Mouse (Mus musculus) monocyte, adult 5-6 weeks (primary cell): ENCODE results near the gene Abca14. TPM values are rescaled to one million over a fixed set of nuclear protein-coding genes. Genes with fewer than 3 reads are reported as not detected.

Experiments used
- total RNA-seq: library from RNA; stranded (forward); fragments of 200-1000, 200-491, 200-594 nt; gene quantifications from 3 replicates; pipeline ENCODE4 v1.2.3, GENCODE M21; 2017

The Abca14 gene
- total RNA-seq, 1 experiment from 2014 or later, result not detected

Other genes with a start within 250 kb of the Abca14 start
- not detected in 3 replicates for gene Dnah3, start 108.7 kb upstream of the Abca14 start, total RNA-seq
- 5.2 to 20.5 TPM (median 11.3 TPM) in 3 replicates for gene Tmem159, start 101.6 kb upstream of the Abca14 start, total RNA-seq
- gene Zp2, start 58.7 kb upstream of the Abca14 start, total RNA-seq, result not detected in 3 replicates
- gene Anks4b, start 30.1 kb upstream of the Abca14 start, total RNA-seq, result not detected in 3 replicates
- gene Crym, start 1.9 kb upstream of the Abca14 start, total RNA-seq, result not detected in 3 replicates
- gene Abca15, start 124.7 kb downstream of the Abca14 start, total RNA-seq, result not detected in 3 replicates
- 0.11 TPM in 1 of 3 replicates, not detected in the others for gene Abca16, start 205.7 kb downstream of the Abca14 start, total RNA-seq